ENCODE assay signal across 27 mouse cellular contexts in genomic region chr3:107689245-107689644, GRCm38 (mm10). TPM values are rescaled to one million over a fixed set of nuclear protein-coding genes. Genes with fewer than 3 reads are reported as not detected.
"Had no signal": no experiment of that assay in that cellular context is flagged by ENCODE, and none has a peak within 500 bp of the region (broad histone marks: within the 10 kb centered on the region; RNA-seq: fewer than 3 reads in every experiment).

No protein-coding gene starts in this region.

- H3K36me3 ChIP-seq: lung, embryonic 15.5 days; midbrain, embryonic 13.5 days; neural tube, embryonic 12.5 days had no signal

- H3K4me3 ChIP-seq: lung, embryonic 15.5 days; megakaryocyte, embryonic 14.5 days; midbrain, embryonic 13.5 days; myocyte; neural tube, embryonic 12.5 days had no signal

- DNase-seq: liver, postnatal 0 days; lung, adult 2 months; lung, postnatal 14 days; lung, postnatal 36 days; retina, postnatal 1 day; right cerebral cortex, adult 18-20 months; right cerebral cortex, postnatal 25 days; right cerebral cortex, postnatal 4 days; spleen, adult 18-20 months; thymus, adult 18-20 months; thymus, postnatal 14 days; thymus, postnatal 36 days had no signal

- H3K27ac ChIP-seq: lung, embryonic 15.5 days; macrophage; midbrain, embryonic 13.5 days; neural tube, embryonic 12.5 days had no signal

- H3K9me3 ChIP-seq: lung, embryonic 15.5 days; megakaryocyte, embryonic 14.5 days; midbrain, embryonic 13.5 days; neural tube, embryonic 12.5 days had no signal

- ATAC-seq: liver, postnatal 0 days; lung, postnatal 0 days; midbrain, embryonic 13.5 days; midbrain, embryonic 16.5 days had no signal

- H3K27me3 ChIP-seq: lung, embryonic 15.5 days; megakaryocyte, embryonic 14.5 days; midbrain, embryonic 13.5 days; neural tube, embryonic 12.5 days had no signal

- H3K4me2 ChIP-seq: lung, embryonic 15.5 days; midbrain, embryonic 11.5 days; neural tube, embryonic 12.5 days had no signal

- H3K9ac ChIP-seq: liver, postnatal 0 days; lung, embryonic 15.5 days; midbrain, embryonic 13.5 days; neural tube, embryonic 12.5 days had no signal

RNA-seq across cellular contexts. Expression of gene Gm10961, which starts 58.1 kb away (rescaled TPM):
- total RNA-seq: megakaryocyte progenitor cell, adult 5-6 weeks had no signal
- polyA plus RNA-seq: liver, postnatal 0 days; lung, adult 2 months; lung, embryonic 15.5 days; lung, postnatal 0 days; macrophage; midbrain, embryonic 11.5 days; midbrain, embryonic 13.5 days; midbrain, embryonic 16.5 days; myocyte; neural tube, embryonic 12.5 days; neural tube, embryonic 14.5 days; small intestine, adult 2 months; stomach, embryonic 14.5 days; stomach, embryonic 16.5 days; thymus, postnatal 0 days had no signal
